Mouse (Mus musculus) retina, embryonic 14.5 days (tissue): ENCODE measurements at regions not wholly inside any gene's neighbourhood (a gene's known extent, or its start where the extent isn't known, plus 50 kb on each side); places are given as distances from the start of the nearest gene placed in this dataset.

Experiments
- DNase-seq: peaks from one replicate; pipeline ENCODE4 v3.0.0-alpha.2; 2015; ENCODE audit warnings: low spot score

DNA sequence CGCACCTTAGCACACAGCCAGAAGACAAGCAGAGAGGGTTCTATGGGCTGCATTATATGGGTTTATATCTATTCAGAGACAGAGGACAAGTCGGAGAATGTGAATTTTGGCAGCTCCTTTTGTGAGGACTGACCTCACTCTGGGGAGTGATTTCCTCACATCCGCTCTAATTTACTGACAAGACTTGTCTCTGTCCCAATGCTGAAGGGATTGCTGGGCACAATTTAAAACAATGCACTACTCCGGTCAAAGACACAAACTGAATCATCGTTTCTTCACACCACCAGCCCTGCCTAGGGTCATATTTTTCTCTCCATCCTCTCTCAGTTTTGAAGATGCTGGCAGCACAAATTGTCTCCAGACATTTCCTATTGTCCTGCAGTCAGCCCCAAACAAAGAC lies 438.2 kb upstream of the Gm10131 start:
- no peak for DNase-seq

GRCm38 (mm10) chr8:34546815-34547214 lies 435.3 kb upstream of the Gm10131 start:
- DNase-seq = no peak

DNA sequence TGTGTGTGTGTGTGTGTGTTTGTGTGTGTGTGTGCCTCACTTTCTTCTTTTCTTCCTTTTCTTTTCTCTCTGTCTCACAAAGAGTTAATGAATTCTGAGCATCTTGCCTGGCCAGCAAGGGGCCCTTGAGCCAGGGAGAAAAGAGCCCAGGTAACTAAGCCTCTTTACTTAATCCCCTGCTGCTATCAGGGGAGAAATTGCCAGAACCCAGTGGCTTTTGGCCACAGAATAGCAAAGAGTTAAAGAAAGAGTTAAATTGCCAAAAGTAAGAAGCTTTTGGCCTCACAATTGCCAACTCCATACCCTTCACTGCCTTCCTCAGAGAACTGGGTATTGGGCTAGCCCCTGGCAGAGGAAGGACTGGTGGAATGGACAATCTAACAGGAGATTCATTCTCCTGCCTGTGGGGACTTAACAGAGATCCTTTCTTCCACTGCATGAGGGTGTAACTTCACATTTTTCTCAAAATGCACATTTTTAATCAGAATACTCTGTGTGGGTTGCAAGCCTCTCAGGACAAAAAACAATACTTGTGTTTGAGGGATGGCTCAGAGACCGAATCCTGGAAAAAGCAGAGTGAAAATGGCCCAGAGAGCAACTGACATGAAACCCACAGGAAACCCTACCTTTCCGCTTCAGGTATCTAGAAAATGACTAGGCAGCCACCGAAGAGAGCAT lies 431.0 kb upstream of the Gm10131 start:
- DNase-seq = no peak

GRCm38 (mm10) chr8:34539232-34539631 lies 427.7 kb upstream of the Gm10131 start:
- no peak for DNase-seq

DNA sequence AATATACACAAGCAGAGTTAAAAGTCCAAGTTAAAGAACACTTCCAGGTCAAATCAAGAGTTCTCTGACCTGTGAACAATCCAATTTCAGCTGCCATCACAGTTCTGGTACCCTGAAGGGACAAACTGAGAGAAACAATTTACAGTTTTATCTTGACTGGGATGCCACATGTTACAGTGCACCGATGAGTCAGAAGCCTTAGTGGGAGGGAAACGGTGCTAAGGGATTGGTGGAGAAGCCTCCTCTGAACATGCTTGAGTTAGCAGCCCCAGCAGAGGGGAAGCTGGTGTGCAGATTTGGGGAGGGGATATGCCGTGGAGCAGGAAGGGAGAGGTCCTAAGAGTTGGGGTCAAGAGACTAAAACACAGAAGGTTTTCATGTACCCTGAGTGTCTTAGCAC lies 423.9 kb upstream of the Gm10131 start:
- no peak for DNase-seq

- no peak for DNase-seq
Observed at GRCm38 (mm10) chr8:34533421-34533820, 421.9 kb upstream of the Gm10131 start.

GRCm38 (mm10) chr8:34530896-34531679 lies 419.6 kb upstream of the Gm10131 start:
- DNase-seq = no peak

GRCm38 (mm10) chr8:34530046-34530445 lies 418.5 kb upstream of the Gm10131 start:
- DNase-seq = no peak

DNA sequence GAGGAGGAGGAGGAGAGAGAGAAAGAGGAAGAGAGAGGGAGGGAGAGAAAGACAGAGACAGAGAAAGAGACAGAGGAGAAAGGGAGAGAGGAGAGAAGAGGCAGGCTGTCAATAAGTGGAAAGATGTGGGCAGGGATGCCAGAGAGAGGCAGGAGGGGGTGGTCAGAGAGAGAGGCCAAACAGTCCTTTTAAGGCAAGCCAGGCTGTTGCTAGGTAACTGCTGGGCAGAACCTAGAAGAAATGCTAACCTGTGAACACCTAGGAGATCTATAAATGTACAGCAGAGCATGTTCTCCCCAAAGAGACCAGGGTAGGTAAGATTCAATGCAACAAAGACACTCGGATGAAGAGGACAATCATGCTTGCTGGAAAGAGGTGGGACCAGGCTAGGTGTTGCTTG lies 417.9 kb upstream of the Gm10131 start:
- no peak for DNase-seq

GRCm38 (mm10) chr8:34528213-34528612 lies 416.7 kb upstream of the Gm10131 start:
- DNase-seq = no peak

DNA sequence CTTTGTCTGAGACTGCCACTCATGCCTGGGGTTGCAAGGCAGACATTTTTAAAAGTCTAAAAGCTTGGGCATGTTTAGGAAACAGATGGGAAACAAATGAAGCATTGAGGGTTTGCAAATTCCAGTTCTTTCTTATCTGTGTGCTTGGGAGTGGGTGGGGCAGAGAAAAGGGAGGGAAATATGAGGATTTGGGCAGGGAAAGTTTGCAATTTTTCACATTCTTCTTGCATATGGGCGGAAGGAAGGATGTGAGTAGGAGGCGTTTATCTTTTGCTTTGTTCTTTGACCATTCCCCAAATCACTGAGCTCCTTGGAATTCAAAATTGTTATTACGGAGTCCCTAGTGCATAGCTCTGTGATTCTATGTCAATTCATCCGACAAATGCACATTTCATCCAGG lies 413.7 kb upstream of the Gm10131 start:
- no peak for DNase-seq

DNA sequence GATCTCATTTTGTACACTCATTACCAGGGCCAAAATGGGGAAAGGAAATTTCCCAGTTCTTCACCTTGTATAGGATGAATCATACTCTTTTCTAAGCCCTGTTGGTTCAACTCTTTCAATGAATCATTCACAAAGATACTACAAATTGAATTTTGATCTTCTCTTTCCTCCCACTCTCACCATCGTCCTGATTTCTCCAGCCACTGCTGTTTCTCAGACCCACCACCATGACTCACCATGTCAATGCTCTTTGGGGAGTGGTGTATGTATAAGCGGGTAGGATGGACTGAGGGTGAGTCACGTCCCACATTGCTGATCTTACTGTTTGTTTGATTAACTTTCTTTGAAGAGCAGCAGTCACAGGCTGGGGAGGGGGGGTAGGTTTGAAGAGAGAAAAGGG lies 412.3 kb upstream of the Gm10131 start:
- no peak for DNase-seq

GRCm38 (mm10) chr8:34521316-34521715 lies 409.8 kb upstream of the Gm10131 start:
- no peak for DNase-seq

DNA sequence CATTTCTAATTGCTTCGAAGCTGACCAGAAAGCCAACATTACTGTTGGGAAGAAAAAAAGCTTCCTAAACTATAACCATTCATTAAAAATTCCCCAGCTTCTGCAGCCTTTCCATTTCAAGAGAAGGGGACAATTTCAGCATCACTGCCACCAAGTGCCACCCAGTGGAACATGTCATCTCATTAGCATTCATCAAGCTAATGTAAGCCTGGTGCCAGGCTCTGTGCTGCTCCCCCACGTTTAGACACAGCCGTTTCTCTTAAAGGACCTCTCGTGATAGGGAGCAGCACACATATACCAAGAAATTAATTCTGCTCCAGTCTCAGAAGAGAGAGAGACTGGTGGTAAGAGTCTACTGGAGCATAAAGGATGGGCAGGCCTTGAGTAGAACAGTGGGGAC lies 409.1 kb upstream of the Gm10131 start:
- DNase-seq = no peak

DNA sequence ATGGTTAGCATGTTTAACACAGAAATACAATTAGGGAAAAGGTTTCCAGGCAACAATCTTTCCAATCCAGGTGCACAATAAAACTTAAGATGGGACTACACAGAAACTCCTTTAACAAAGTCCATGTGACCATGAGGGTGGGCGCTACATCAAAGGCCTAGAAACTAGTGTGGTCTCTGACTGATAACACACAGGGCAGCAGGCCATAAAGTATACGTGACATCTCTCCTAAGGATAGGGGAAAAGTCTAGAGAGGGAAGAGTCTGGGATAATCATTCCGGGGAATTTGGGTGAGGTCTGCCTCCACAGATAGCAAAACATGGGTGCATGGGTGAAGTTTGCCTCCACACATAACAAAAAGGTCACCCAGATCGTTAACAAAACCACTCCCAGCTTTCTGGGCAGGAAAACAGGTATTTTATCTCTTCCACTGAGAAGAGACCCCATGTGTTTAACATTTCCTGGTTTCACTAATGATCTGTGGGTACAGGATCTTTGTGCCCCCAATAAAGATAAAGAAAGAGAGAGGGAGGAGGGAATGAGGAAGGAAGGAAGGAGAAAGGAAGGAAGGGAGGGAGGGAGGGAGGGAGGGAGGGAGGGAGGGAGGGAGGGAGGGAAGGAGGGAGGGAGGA lies 402.0 kb upstream of the Gm10131 start:
- no peak for DNase-seq

DNA sequence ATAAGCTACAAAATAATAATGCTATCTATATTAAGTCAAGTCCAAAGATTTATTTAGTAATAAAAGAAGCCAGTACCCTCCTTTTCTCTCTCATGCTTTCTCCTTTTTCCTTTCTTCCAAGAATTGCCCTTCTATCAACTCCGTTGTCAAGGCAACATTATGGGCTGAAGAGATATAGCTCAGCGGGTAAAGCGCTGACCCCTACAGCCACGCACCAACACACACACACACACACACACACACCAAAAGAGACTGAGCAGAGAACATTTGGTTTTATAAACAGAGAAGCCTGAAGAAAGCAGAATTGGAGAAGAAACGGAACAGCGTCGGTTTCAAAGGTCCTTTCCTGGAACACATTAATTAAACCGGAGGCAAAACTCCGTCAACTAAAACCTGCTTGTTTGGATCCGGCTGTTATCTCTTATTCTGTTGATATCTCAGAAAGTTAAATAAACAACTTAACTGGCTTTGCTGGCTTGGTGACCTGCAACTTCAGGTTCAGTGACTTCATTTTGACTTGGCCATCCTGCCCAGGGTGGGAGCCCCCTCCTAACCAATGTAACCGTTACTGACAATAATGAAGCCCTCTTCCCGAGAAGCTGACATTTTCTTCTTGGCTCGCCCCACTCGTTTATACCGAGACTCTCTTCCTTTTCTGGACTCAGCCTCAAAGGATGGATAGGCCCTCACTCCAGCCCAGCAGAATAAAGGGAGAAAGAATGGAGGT lies 394.5 kb upstream of the Gm10131 start:
- DNase-seq = no peak

DNA sequence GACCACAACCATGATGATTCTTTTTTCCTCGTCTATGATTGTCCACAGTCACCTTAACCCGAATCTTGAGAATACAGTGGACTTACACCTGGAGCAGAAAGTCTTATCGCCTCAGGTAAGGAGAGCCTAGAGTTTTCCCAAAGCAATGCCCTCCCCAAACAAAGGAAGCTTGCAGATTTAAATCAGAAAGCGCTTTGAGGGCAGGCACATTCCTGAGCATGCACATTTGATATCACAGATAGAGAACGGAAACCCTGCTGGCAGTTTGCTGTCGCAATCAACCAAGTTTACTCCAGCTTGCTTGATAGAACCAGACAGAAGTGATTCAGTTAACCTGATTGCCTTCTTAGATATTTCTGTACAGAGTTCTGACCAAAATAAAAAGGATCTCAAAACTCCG lies 393.6 kb upstream of the Gm10131 start:
- no peak for DNase-seq

- no peak for DNase-seq
Observed at GRCm38 (mm10) chr8:34502606-34503162, 391.1 kb upstream of the Gm10131 start.

DNA sequence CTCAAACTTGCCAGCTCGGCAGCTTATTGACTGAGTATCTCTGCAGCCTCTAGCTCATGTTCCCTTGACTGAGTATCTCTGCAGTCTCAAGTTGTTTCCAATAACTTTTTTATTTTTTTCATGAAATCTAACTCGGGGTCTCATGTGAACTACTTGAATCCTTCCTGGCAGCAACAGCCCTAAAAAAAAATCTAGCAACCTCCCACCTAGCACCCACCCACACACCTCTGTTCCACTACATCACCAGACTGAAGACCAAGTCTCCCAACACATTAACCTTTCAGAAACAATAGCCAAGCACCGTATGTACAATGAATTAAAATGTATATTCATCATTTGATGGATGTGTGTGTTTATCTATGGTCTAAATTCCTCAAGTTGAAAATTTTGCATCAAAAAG lies 387.7 kb upstream of the Gm10131 start:
- DNase-seq = no peak

DNA sequence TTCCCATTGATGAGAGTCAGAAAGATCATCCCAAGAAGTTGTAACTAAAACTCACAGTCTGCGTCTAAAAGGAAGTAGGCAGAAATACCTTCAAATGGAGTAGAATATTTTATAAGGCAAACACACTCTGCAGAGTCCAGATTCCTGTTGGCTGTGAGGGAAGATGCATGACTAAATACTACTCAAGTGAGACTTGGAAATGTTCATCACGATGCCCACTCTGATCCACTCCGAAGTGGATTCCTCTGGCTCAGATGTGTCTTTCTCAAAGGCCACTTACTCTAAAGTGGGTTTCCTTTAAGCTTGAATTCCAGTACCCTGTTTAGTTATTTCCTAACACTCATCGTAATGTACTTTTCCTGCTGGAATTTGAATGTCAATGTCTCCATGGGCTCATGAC lies 385.2 kb upstream of the Gm10131 start:
- no peak for DNase-seq

GRCm38 (mm10) chr8:34495974-34496373 lies 384.4 kb upstream of the Gm10131 start:
- DNase-seq = no peak

DNA sequence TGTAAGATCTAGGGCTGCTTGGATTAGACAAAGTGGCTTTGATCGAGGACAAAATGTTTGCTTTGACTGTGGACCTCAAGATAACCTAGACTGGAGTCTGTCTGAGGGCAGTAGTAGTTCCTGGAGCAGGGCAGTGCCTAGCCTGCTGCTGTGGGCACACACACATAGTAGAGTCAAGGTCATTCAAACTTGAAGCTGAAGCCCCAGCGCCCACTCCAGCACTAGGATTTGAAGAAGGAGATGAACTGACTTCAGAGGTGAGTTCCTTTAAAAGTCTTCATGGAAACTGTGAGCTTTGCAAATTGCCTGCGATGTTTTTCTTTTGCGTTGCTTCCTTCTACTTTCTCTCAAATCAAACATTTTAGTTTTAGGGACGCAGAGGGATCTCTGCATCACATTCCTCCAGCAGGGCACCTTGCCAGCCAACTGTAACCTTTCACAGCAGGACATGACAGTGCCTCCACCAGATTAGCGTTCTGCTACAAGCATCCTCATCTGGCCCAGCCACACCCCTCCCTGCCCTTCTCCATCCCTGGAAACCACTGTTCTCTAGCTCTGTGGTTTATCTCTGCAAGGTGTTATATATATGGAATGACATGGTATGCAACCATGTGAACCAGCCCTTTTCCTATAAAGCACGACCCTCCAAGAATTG lies 377.3 kb upstream of the Gm10131 start:
- no peak for DNase-seq
